Mouse (Mus musculus) testis, adult 2 months (tissue): ENCODE data around the gene Rnaset2b. TPM values are rescaled to one million over a fixed set of nuclear protein-coding genes. Genes with fewer than 3 reads are reported as not detected.
A peak's percentile ranks its signal among the peaks of the same experiment; 100 is the strongest.
"Not testable (repeated sequence)": the region's sequence is repeated elsewhere in the genome, so short reads cannot be mapped to it uniquely, and the experiment has no call there.

Source experiments
- H3K27ac ChIP-seq: fragments of 200-500 bp; 2 replicates; pipeline ENCODE4 v1.5.1; 2012; ENCODE audit warnings: low read depth, low read length; ENCODE audit not compliant: control insufficient read depth, insufficient read depth
- H3K27me3 ChIP-seq: fragments of 200-500 bp; 2 replicates; pipeline ENCODE4 v1.6.1; 2012; ENCODE audit warnings: mild to moderate bottlenecking, low read length, moderate library complexity; ENCODE audit not compliant: control insufficient read depth, insufficient read depth
- H3K36me3 ChIP-seq: fragments of 200-500 bp; 2 replicates; pipeline ENCODE4 v1.6.1; 2012; ENCODE audit warnings: mild to moderate bottlenecking, low read length; ENCODE audit not compliant: control insufficient read depth, insufficient read depth
- H3K4me1 ChIP-seq: fragments of 200-500 bp; 2 replicates; pipeline ENCODE4 v1.6.1; 2012; ENCODE audit warnings: low read length; ENCODE audit not compliant: control insufficient read depth, insufficient read depth
- H3K4me3 ChIP-seq: fragments of 200-500 bp; 2 replicates; pipeline ENCODE4 v1.5.1; 2012; ENCODE audit warnings: low read depth, mild to moderate bottlenecking, low read length, moderate library complexity, mixed read lengths; ENCODE audit not compliant: control insufficient read depth
- POLR2A ChIP-seq: fragments of 200-500 bp; IDR thresholded peaks from 2 replicates; pipeline ENCODE4 v1.6.1; 2012; ENCODE audit warnings: low read depth, mild to moderate bottlenecking, inconsistent platforms, low read length, moderate library complexity; ENCODE audit not compliant: control insufficient read depth
- polyA plus RNA-seq: library from polyadenylated mRNA; depleted of rRNA; stranded (reverse); fragments of >200 nt; gene quantifications from 2 replicates; pipeline ENCODE4 v1.2.3, GENCODE M21; 2012; rRNA removed

Gene Rnaset2b
- 45.0 and 47.3 TPM in 2 replicates for polyA plus RNA-seq

DNA sequence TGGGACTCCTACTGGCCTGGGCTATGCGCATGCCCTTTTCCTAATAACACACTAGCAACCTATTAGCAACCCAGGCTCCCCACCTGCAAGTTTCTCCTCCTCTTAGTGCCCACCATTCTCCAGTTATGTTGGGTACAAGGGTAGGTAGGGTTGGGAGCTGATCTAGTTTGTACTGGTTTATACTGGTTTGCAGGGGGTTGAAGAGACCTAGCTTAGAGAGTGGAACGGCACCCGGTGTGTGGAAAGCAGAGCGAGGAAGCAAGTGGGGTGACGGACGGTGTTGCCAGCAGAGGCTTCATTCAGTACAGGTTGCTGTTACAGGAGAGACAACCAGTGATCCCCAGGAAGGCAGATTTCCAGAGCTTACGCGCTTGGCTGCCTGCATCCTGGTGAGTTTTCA lies at the start of gene Rnaset2b:
Rnaset2b (plus strand) TSS at position 301 of the 400 bp plus-strand sequence.
- H3K4me3 ChIP-seq, H3K4me1 ChIP-seq, H3K27ac ChIP-seq, H3K36me3 ChIP-seq, H3K27me3 ChIP-seq: not testable (repeated sequence)

DNA sequence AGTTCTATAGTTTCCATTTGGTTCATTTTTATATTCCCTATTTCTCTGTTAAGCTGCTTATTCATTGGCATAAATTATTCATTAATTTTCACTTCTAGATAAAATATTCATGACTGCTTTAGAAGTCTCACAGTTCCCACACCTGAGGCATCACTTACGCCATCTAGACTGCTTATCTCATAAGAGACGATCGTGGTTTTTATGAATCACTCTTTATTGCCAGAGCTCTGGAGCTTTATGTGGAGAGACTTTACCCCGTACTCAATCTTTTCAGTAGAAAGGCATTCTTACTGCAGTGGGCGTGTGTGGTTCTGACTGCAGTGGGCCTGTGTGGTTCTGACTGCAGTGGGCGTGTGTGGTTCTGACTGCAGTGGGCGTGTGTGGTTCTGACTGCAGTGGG lies 38.8 kb upstream of the Rnaset2b start:
- not testable (repeated sequence) for H3K27ac ChIP-seq, H3K27me3 ChIP-seq, H3K36me3 ChIP-seq, H3K4me3 ChIP-seq, H3K4me1 ChIP-seq

DNA sequence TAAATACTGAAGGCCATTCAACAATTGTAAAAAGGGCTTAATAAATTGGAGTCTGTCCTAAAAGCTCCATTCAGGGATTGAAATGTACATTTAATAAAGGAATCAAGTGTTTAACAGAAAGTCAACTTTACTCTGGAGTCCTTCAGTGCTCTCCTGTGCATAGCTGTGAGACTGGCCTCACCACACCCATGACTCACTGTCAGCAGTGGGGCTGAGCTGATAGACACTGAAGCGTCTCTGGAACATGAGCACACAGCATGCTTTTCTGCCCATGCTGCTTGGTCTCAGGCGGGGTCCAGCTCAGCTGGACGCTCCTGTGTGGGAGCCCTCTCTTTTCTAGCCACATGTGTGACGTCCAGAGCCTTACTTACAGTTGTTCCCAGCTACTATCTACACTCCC lies 27.9 kb upstream of the Rnaset2b start:
- not testable (repeated sequence) for H3K4me3 ChIP-seq, H3K36me3 ChIP-seq, H3K27me3 ChIP-seq, H3K27ac ChIP-seq, H3K4me1 ChIP-seq

- Histone ChIP-seq H3K4me3 (peak overlapping the region; percentile 98), H3K27ac (peak overlapping the region; percentile 98)
- H3K27me3 ChIP-seq, H3K4me1 ChIP-seq, H3K36me3 ChIP-seq: not testable (repeated sequence)
These were observed 22.8 kb upstream of the Rnaset2b start for GRCm38 (mm10) chr17:6947637-6947983.

GRCm38 (mm10) chr17:6947984-6948768 lies 22.3 kb upstream of the Rnaset2b start, which contains the start of gene Rsph3b:
Gene Rsph3b (minus strand): TSS chr17:6948682.
- H3K4me1 ChIP-seq, H3K27me3 ChIP-seq, H3K36me3 ChIP-seq: not testable (repeated sequence)
- peak within 1 kb of the TSS; percentile 98 for H3K4me3 ChIP-seq
- peak within 1 kb of the TSS; percentile 98 for H3K27ac ChIP-seq
- TF ChIP-seq POLR2A = peak; percentile 75

GRCm38 (mm10) chr17:6948769-6949228 lies 21.6 kb upstream of the Rnaset2b start:
- H3K27ac ChIP-seq = peak overlapping the region; percentile 98
- H3K4me1 ChIP-seq = not testable (repeated sequence)
- H3K4me3 ChIP-seq = peak overlapping the region; percentile 98

DNA sequence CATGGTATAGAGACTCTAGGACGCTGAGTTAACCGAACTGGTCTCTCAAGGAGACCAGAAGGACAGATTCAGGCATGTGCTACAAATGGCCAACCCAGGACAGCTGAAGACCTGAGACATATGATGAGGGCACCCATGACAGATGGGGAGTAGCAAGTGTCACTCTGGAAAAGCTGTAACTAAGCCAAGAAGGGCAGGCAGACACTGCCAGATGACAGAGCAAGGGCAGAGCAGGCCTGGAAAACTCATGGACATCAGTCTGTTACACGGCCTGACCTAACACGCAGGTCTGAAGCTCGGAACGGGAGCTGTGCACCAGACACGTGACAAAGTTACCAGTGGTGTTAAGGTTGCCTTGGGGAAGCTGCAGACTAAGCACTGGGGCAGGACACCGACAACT lies 11.6 kb upstream of the Rnaset2b start:
- not testable (repeated sequence) for H3K4me1 ChIP-seq, H3K27ac ChIP-seq, H3K27me3 ChIP-seq, H3K36me3 ChIP-seq
- H3K4me3 ChIP-seq = peak overlapping the region; percentile 43; the same call in 1 of the 2 replicates

More at GRCm38 (mm10) chr17:6948769-6949228, 21.6 kb upstream of the Rnaset2b start:
- H3K27me3 ChIP-seq, H3K36me3 ChIP-seq: not testable (repeated sequence)

GRCm38 (mm10) chr17:6959543-6960259 lies 10.7 kb upstream of the Rnaset2b start:
- not testable (repeated sequence) for H3K27ac ChIP-seq, H3K36me3 ChIP-seq, H3K27me3 ChIP-seq, H3K4me1 ChIP-seq
- H3K4me3 ChIP-seq = peak overlapping the region; percentile 41

DNA sequence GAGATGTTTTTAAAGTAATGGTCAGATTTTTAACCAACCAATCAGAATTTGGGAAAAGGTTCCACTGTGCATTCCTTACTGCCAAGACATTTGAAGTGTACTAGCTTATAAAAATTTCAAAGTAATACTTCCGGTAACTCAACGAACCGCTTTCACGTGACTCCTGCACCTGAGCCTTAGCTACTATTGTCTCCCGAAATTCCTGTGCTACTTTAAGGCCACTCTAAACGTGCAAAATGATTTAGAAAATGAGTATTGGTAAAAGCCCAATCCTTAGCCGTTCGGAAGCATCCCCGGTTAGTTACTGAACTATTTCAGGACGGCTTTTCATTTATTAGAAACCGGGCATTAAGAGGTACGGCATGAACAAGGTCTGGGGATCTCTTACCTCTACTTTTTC lies 10.1 kb upstream of the Rnaset2b start:
- not testable (repeated sequence) for H3K36me3 ChIP-seq, H3K4me1 ChIP-seq, H3K27me3 ChIP-seq
- H3K4me3 ChIP-seq = peak overlapping the region; percentile 84; the same call in 1 of the 2 replicates
- H3K27ac ChIP-seq = peak overlapping the region; percentile 85; the same call in 1 of the 2 replicates

DNA sequence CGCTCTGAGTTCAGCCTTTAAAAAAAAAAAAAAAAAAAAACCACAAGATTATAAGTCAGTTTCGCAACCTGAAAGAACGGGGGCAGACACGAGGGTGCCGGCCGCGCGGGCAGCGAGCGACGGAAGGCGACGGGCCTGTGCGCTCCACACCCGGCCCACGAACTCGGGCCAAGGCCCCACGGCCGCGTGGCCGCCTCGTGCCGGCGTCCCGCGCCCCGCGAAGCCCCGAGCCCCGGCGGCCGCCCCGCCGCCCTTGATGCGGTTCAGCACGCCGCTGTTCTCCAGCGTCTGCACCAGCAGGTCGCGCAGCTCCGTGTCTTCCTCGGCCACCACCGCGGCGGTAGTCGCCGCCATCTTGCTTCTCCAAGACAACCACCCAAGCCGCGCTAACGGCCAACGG lies 9.7 kb upstream of the Rnaset2b start, which contains the start of gene Tagap1:
Tagap1 (minus strand) TSS at position 381 of the 400 bp plus-strand sequence.
- Histone ChIP-seq H3K4me3 (peak within 1 kb of the TSS; percentile 84), H3K27ac (peak within 1 kb of the TSS; percentile 85)
- H3K27me3 ChIP-seq, H3K36me3 ChIP-seq, H3K4me1 ChIP-seq: not testable (repeated sequence)

DNA sequence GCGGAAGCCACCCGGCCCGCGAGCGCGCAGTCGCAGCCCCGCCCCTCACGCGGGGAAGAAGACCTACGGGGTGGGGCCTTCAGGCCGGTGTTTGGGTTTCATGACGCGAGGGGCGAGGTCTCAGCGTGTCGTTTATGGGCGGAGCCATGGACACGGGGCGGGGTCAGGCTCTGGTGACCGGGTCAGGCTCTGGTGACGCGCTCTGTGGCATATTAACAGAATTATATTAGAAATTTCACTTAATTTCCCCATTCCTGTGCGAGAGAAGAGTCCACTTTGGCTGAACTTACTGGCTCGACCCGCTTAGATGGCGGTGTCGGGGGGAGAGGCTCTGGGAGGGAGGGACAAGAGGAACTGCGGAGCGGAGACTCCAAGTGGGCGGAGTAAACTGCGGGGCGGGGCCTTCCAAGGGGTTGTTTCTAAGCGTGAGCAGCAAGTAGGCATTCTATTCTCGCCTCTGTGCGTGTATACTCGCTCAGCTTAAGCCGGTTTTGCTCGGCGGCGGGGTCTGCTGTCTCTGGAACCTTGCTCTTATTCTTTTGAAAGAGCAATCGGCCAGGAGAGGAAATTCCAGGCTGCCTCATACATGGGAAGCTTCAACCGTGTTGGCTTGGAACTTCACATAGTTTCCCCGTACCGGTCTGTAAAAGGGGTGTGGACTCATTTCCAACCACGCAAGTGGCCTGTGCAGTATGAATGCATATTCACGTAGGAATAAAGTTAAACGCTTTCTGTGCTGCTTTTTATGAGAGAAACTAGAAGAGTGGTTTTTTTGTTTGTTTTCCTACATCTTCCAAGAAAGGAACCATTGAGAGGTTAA lies 9.0 kb upstream of the Rnaset2b start:
- Histone ChIP-seq H3K27ac (peak overlapping the region; percentile 85), H3K4me3 (peak overlapping the region; percentile 69)

More for the DNA sequence above, 9.0 kb upstream of the Rnaset2b start:
- not testable (repeated sequence) for H3K4me1 ChIP-seq, H3K27me3 ChIP-seq, H3K36me3 ChIP-seq
